ENCODE assay signal across 16 mouse cellular contexts in genomic region chr6:77768357-77769103, GRCm38 (mm10).
"Had no signal": no experiment of that assay in that cellular context is flagged by ENCODE, and none has a peak within 500 bp of the region (broad histone marks: within the 10 kb centered on the region; RNA-seq: fewer than 3 reads in every experiment).

No protein-coding gene starts in this region.

- H3K4me2 ChIP-seq: limb, embryonic 12.5 days; limb, embryonic 15.5 days; liver, embryonic 11.5 days; lung, embryonic 14.5 days; midbrain, embryonic 12.5 days; midbrain, embryonic 15.5 days had no signal

- H3K4me3 ChIP-seq: layer of hippocampus, adult 2 months; limb, embryonic 12.5 days; limb, embryonic 15.5 days; midbrain, embryonic 12.5 days; midbrain, embryonic 15.5 days had no signal

- H3K36me3 ChIP-seq: limb, embryonic 12.5 days; limb, embryonic 15.5 days; midbrain, embryonic 12.5 days; midbrain, embryonic 15.5 days had no signal

- DNase-seq: kidney, postnatal 25 days; layer of hippocampus, adult 9-11 months; liver, postnatal 0 days; lung, embryonic 14.5 days; thymus, adult 18-20 months; thymus, postnatal 36 days had no signal

- H3K27me3 ChIP-seq: limb, embryonic 12.5 days; limb, embryonic 15.5 days; midbrain, embryonic 12.5 days; midbrain, embryonic 15.5 days had no signal

- H3K4me1 ChIP-seq: limb, embryonic 12.5 days; limb, embryonic 15.5 days; midbrain, embryonic 12.5 days had no signal

- ATAC-seq: liver, postnatal 0 days; lung, postnatal 0 days; midbrain, embryonic 15.5 days had no signal

- H3K9me3 ChIP-seq: limb, embryonic 12.5 days; limb, embryonic 15.5 days; midbrain, embryonic 12.5 days; midbrain, embryonic 15.5 days had no signal

- H3K9ac ChIP-seq: limb, embryonic 12.5 days; limb, embryonic 15.5 days; liver, embryonic 14.5 days; liver, postnatal 0 days; lung, embryonic 14.5 days; midbrain, embryonic 12.5 days; midbrain, embryonic 15.5 days had no signal

- H3K27ac ChIP-seq: kidney, postnatal 0 days; layer of hippocampus, adult 2 months; limb, embryonic 12.5 days; limb, embryonic 15.5 days; liver, embryonic 14.5 days; macrophage; midbrain, embryonic 12.5 days; midbrain, embryonic 15.5 days had no signal
